Mouse (Mus musculus) adrenal gland, postnatal 25 days (tissue): ENCODE data around the gene Stx3. TPM values are rescaled to one million over a fixed set of nuclear protein-coding genes. Genes with fewer than 3 reads are reported as not detected.

ENCODE experiments used
- DNase-seq: peaks from one replicate; pipeline ENCODE4 v3.0.0; 2021; ENCODE audit warnings: mixed read lengths
- long read RNA-seq: library from polyadenylated mRNA; stranded (forward); transcript quantifications from one replicate; pipeline ENCODE4 v2.0.0, GENCODE M21; 2021
- total RNA-seq: library from RNA; stranded (reverse); gene quantifications from 2 replicates; pipeline ENCODE4 v1.2.3, GENCODE M21; 2021

Stx3 gene
- 11.0 and 12.8 TPM in 2 replicates for total RNA-seq
- long read RNA-seq, transcript Stx3-202 (11 exons, 2,810 nt): major isoform, 13 of 15 reads
- long read RNA-seq, partial matches to known transcripts: 1 of 15 reads
- long read RNA-seq, other reads (novel, unspliced or antisense): 1 of 15 reads

DNA sequence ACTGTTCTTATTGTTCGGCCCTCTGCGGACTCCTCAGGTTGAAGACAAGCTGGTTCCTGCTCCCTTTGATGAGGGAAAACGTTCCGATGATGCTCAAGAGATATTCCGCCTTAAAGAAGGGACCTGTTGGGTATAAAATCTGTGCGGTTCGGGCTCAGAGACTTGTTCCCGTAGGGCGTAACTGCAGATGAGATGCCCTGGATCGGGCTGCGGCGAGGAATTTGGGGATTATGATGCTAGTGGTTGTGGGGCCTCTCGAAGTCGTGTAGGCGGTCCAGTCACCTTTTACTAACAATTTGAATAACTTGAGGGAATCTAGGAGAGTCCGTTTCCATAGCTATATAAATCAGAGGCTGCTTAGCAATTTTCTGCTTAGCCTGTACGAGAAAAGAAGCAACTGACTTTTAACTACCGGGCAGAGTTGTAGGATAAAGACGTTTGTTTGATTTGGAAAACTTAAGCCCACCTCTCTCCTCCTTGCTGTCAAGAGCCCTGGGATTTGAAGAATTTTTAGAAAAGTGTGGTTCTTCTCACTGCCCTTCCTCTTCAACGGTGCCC, at the start of gene Stx3:
Gene Stx3 (minus strand): TSS at position 261 of the 558 bp plus-strand sequence.
- DNase-seq: no peak

DNA sequence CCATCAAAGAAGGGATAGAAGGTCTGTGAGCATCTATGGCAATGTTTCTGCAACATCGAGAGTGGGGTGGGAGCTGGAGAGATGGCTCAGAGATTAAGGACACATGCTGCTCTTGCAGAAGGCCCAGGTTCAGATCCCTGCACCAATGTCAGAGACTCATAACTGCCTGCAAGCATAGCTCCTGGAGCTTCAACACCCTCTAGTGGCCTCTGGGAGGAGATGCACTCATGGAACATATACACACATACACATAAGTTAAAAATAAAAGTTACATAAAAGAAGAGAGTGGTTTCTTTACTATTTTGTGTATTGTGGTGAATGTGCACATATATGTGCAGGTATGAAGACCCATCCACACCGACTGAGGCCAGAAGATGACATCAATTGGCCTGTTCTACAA, 48.6 kb upstream of the Stx3 start:
- DNase-seq: no peak

DNA sequence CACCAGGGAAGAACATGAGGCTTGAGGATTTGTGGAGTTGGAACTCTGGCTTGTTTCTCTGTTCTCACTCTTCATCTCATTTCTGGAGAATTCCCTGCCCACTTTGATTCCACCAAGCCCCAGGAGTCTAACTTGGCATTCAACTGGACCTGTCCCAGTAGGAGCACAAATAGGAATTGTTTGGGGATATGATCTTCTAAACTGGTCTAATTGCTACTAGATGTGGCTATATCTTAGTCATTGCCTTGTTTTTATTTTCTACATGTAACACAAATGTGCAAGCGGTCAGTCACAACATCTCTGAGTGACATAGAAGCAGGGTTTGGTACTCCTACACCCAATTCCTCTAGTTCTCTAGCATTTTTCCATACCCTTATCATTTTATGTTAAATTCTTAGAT, 41.8 kb upstream of the Stx3 start, which contains the start of gene Olfr1418:
Gene Olfr1418 (minus strand): TSS at position 101 of the 400 bp plus-strand sequence.
- no peak for DNase-seq

GRCm38 (mm10) chr19:11856506-11856905, 37.3 kb upstream of the Stx3 start:
- DNase-seq: peak; percentile 41

- DNase-seq: no peak
Observed at GRCm38 (mm10) chr19:11854821-11855220, 35.6 kb upstream of the Stx3 start.

- no peak for DNase-seq
Observed at GRCm38 (mm10) chr19:11852652-11853051, 33.4 kb upstream of the Stx3 start.

GRCm38 (mm10) chr19:11846333-11846732, 27.1 kb upstream of the Stx3 start:
- DNase-seq: no peak

GRCm38 (mm10) chr19:11839119-11839518, 19.9 kb upstream of the Stx3 start, which contains the start of gene Olfr1417:
Olfr1417 (minus strand) TSS chr19:11839219.
- no peak for DNase-seq

- no peak for DNase-seq
Observed at GRCm38 (mm10) chr19:11823346-11824065, 4.3 kb upstream of the Stx3 start.

GRCm38 (mm10) chr19:11820211-11820610, 1.0 kb upstream of the Stx3 start:
- DNase-seq: no peak

DNA sequence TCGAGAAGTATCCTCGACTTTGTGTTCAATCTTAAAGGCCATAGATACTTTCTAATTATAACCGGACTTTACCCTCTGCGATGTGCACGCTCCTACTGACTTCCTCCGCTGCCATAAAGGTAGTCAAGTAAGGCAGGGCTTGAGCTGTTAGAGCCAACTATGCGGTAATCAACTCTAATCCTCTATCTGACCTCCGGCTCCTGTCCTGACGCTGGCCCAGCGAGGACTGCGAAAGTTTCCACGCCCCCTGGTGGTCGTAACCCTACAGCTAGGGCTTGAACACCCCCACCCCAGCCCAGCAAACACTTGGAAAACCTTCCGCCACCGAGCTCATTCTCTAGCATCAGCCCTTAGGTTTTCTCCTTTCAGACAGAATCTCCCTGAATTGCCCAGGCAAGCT, 597 bp upstream of the Stx3 start:
- peak; percentile 85 for DNase-seq

DNA sequence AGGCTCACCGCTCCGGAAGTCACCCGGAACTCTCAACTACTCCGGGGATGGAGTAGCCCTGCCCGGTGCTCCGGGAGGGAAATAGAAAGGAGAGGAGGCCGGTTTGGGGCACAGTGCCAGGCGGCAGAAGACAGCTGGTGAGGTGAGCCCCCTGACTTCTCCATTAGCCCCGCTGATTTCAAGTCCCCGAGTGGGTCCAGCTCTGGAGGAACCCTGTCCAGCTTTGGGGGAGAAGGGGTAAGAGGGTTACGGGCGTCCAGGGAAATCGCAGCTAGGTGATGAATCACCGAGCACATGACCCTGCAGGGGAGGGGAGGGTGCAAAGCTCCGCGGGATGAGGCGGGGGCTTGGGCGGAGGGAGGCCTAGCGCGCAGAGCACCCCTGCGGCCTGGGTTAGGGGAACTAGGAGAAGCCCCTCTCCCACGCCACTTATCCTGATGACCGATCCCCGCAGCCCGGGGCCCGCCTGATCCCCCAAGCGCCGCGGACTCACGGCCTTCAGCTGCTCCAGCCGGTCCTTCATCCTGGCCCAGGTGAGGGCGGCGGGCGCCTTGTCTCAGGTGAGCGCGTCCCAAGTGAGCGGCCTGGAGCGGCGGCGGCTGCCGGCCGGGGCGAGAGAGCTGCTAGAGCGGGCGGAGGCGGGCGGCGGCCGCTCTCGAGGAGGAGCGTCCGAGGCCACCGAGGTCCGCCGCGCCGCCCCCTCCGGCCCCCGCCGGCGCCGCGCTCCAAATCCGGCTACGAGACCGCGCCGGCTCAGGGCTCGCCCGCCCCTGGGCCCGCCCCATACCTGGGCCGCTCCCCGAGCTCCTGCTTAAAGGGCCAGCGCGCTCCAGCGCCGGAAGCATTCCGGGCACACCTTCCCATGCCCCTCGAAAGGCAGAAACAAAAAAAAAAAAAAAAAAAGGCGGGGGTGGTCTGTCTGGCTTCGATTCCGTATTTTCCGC, 732 bp downstream of the Stx3 start:
- DNase-seq: peak; percentile 78

- no peak for DNase-seq
Observed at GRCm38 (mm10) chr19:11817586-11817985, 1.6 kb downstream of the Stx3 start.

DNA sequence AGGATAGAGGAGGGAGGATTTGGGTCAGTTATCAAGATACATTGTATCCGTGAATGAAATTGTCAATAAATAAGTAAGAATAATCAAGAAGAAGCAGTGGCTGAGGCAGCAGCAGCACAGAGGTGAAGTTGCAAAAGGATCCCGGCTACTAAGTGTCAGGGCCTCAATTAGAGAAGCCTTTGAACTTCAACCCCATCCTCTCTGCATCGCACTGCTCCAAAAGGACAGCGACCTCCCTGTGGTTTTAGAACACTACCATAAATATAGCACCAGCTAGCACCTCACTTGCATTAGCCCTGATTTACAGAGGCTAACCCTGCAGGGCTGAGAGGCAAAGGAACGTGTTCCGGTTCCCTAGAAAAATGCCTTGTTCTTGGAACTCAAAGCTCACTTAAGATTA, 2.5 kb downstream of the Stx3 start:
- DNase-seq: no peak

DNA sequence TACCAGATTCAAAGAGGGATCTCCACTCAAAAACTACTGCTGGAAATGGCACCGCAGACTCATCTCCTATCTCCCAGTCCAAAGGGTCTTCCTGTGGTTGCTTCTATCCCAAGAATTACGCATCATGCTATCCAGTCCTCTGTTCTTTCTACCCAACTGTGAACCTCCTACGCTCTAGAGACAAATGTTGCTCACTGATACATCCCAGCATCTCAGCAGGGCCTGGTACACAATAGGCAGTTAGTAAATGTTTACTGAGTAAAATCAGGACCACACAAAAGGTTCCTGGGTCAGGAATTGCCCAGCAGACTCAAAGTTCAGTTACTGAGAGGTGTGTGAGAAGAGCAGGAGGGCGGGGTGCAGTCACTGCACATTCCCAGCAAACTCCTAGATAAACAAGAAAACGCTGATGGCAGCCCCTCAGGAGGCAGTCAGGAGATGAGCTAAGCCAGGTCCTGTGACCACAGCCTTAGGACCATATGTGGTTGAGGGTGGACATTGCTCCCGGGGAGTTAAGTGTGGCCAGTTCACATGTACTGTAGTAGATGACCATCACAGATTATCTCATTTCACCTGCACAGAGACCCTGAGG, 4.4 kb downstream of the Stx3 start:
- DNase-seq: no peak

GRCm38 (mm10) chr19:11813649-11814048, 5.6 kb downstream of the Stx3 start:
- DNase-seq: no peak

DNA sequence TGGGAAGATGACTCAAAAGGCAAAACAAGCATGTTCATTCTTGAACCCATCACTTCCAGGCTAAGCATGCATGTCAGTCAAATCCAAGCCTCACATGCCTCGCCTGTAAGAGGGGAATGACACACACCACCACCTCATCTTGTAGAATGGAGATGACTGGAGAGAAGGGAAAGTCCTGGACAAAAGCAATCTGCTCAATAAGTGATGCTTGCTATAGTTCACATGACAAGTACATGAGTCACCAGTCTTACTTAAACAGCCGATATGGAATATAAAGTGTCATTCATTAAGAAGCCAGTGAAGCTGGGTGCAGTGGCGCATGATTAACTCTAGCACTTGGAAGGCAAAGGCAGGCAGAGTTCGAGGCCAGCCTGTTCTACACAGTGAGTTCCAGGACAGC, 6.1 kb downstream of the Stx3 start:
- DNase-seq: no peak

GRCm38 (mm10) chr19:11811688-11812365, 7.4 kb downstream of the Stx3 start:
- DNase-seq: no peak

DNA sequence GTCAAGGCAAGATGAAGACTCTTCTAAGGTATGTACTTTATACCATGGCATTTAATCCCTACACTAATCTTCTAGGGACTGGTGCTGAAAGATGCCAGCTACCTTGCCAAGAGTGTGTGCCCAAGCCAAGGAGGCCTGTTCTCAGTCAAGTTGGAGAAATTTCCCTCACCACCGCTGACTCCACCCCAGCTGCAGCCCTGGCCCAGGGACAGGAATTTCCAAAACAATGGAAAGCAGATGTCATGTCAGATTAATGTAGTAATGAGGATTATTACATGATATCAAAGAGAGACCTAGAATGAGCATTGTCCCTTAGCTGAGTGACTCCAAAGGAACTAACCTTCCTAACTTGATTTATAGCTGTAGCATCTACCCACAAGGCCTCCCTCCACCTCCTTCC, 8.3 kb downstream of the Stx3 start:
- no peak for DNase-seq

GRCm38 (mm10) chr19:11810003-11810758, 9.0 kb downstream of the Stx3 start:
- no peak for DNase-seq

- no peak for DNase-seq
Observed at GRCm38 (mm10) chr19:11808452-11808851, 10.8 kb downstream of the Stx3 start.
